Mouse (Mus musculus) intestine, embryonic 15.5 days (tissue): ENCODE results near the gene Cmtm7. TPM values are rescaled to one million over a fixed set of nuclear protein-coding genes. Genes with fewer than 3 reads are reported as not detected.

ENCODE experiments used
- ATAC-seq: fragments of 200-750 bp; cut with Nextera tagmentation; 2 replicates; pipeline ENCODE4 v1.8.0; 2017; ENCODE audit warnings: moderate TSS enrichment, moderate library complexity
- H3K27ac ChIP-seq: fragments of 300-500 bp; sonication (generic); 2 replicates; pipeline ENCODE4 v1.5.1; 2015; ENCODE audit warnings: mild to moderate bottlenecking, inconsistent platforms
- H3K27me3 ChIP-seq: fragments of 300-500 bp; sonication (generic); replicated peaks from 2 replicates; pipeline ENCODE4 v1.6.1; 2015; ENCODE audit warnings: inconsistent platforms
- H3K36me3 ChIP-seq: fragments of 300-500 bp; sonication (generic); 2 replicates; pipeline ENCODE4 v1.6.1; 2015; ENCODE audit warnings: inconsistent platforms
- H3K4me1 ChIP-seq: fragments of 300-500 bp; sonication (generic); replicated peaks from 2 replicates; pipeline ENCODE4 v1.6.1; 2015; ENCODE audit warnings: inconsistent platforms
- H3K4me2 ChIP-seq: fragments of 300-500 bp; sonication (generic); replicated peaks from 2 replicates; pipeline ENCODE4 v1.6.1; 2015; ENCODE audit warnings: mild to moderate bottlenecking, inconsistent platforms
- H3K4me3 ChIP-seq: fragments of 300-500 bp; sonication (generic); replicated peaks from 2 replicates; pipeline ENCODE4 v1.5.1; 2015; ENCODE audit warnings: inconsistent platforms
- H3K9ac ChIP-seq: fragments of 300-500 bp; sonication (generic); 2 replicates; pipeline ENCODE4 v1.6.1; 2015; ENCODE audit warnings: inconsistent platforms
- H3K9me3 ChIP-seq: fragments of 300-500 bp; sonication (generic); 2 replicates; pipeline ENCODE4 v1.6.1; 2016; ENCODE audit warnings: inconsistent platforms
- WGBS: fragments of 180-500 bp; shearing (Covaris S2); methylation state at CpG from one replicate; pipeline ENCODE4 v1.1.7; 2015; 5-methylcytosine and 5-hydroxymethylcytosine counted together
- polyA plus RNA-seq: library from polyadenylated mRNA; unstranded; fragments of >200 nt; fragmentation: Nextera tagmentation; extraction: Ambion mirVana; gene quantifications from 2 replicates; pipeline ENCODE4 v1.2.1, GENCODE M21; 2015

The Cmtm7 gene
- 89.8 and 100 TPM in 2 replicates for polyA plus RNA-seq

DNA sequence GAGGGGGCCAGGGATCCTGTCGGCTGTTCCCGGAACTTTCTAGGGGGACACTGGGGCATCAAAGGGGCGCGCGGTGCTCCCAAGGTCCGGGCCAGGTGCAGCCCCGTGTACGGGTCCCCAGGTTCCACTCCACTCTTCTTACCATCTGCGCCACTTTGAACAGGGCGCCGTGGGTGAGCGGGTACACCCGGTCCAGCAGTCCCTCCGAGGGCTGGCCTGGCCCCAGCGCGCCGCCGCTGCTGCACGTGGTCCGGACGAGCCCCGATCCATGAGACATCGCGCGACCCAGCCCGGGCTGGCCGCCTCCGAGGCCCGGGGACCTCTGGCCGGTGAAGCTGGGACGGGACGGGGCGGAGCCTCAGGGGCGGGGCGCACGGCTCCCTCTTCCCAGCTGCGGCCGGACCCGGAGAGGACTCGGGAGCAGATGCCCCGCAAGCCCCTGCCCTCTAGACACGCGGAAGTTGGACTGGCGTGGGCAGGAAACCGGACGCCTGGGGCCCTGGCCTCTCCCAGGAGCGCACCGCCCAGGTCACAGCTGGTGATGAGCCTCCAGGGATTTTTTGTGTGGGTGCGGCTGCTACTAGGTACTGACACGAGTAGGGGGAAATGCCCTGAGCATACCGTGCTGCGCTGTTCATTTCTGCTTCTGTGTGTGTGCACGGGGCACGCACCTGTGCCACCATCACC is at the start of gene Cmtm7:
Gene Cmtm7 (minus strand): TSS at position 331 of the 687 bp plus-strand sequence.
- Histone ChIP-seq H3K9me3 (no peaks in the 10 kb centered on the region), H3K27me3 (no peaks in the 10 kb centered on the region), H3K4me1 (peaks cover 11% of the 10 kb centered on the region), H3K36me3 (no peaks in the 10 kb centered on the region), H3K9ac (peak within 1 kb of the TSS; percentile 80), H3K4me2 (peak within 1 kb of the TSS; percentile 95), H3K4me3 (peak within 1 kb of the TSS; percentile 62), H3K27ac (peak within 1 kb of the TSS; percentile 83)
- ATAC-seq = peak; percentile 94
- WGBS = 1% methylated on average over 54 of the region's 54 CpGs

DNA sequence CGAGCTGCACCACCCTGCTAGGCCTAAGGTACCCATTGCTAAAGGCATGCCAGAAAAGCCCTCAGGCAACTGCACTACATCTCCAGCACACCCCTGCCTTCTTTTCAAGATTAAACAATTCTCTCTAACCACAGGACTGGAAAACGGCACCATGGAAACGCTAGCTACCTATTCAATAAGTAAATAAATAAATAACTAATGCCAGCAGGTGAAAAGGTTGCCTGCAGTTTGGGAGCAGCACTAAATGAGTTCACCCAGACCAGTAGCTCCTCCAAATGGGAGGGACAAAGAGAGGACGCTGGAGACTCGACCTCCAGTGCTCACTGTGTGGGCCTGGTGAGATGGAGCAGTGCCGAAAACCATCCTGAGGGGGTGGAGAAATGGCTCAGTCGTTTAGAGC is 48.7 kb upstream of the Cmtm7 start:
- Histone ChIP-seq H3K4me3 (no peak overlapping the region), H3K27ac (no peak overlapping the region), H3K9ac (no peak overlapping the region), H3K9me3 (no peaks in the 10 kb centered on the region), H3K4me2 (no peak overlapping the region), H3K27me3 (no peaks in the 10 kb centered on the region), H3K4me1 (0 out of 2 replicates have a peak, but pooled peaks cover 5% of the 10 kb centered on the region), H3K36me3 (no peaks in the 10 kb centered on the region)
- no peak for ATAC-seq
- WGBS = 52% methylated on average over 7 of the region's 7 CpGs

DNA sequence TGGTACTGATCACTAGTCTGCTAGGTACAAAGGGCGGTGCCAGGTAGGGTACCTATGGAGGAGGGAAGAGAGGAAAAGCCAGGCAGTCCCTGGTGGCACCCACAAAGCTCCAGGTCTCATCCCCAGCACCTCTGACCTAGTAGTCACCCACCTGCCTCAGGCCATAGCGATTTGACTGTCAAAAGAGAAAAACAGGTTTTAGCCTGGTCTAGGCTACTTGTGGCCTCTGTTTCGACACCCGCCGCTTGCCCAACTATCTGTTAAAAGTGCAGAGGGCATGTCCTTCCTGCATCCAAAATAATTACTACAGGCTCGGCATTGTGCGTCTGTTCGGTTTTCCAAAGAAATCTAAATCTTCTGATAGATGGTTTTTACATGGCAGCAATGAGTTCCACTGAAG is 48.0 kb upstream of the Cmtm7 start:
- Histone ChIP-seq H3K4me1 (0 out of 2 replicates have a peak, but pooled peaks cover 5% of the 10 kb centered on the region), H3K27ac (no peak overlapping the region), H3K9me3 (no peaks in the 10 kb centered on the region), H3K27me3 (no peaks in the 10 kb centered on the region), H3K36me3 (no peaks in the 10 kb centered on the region), H3K4me2 (no peak overlapping the region), H3K9ac (no peak overlapping the region), H3K4me3 (no peak overlapping the region)
- 92% methylated on average over 8 of the region's 8 CpGs for WGBS
- ATAC-seq = no peak

DNA sequence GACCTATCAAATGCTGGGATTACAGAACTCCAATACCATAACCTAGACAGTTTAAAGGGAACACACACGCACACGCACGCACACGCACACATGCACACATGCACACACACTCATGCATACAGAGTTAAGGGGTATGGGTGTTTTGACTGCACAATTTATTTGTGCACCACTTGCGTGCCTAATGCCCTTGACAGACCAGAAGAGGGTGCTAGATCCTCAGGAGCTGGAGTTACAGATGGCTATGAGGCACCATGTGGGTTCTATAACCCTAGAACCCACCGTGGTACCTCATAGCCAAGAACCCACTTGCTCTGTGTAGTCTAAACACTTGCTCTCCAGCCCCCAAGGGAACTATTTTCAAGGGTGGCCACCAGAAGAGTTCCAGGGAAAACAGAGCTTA is 46.7 kb upstream of the Cmtm7 start:
- Histone ChIP-seq H3K9ac (no peak overlapping the region), H3K4me1 (0 out of 2 replicates have a peak, but pooled peaks cover 5% of the 10 kb centered on the region), H3K27me3 (no peaks in the 10 kb centered on the region), H3K4me2 (no peak overlapping the region), H3K4me3 (no peak overlapping the region), H3K27ac (no peak overlapping the region), H3K9me3 (no peaks in the 10 kb centered on the region), H3K36me3 (no peaks in the 10 kb centered on the region)
- WGBS = 97% methylated on average over 6 of the region's 6 CpGs
- ATAC-seq = no peak

DNA sequence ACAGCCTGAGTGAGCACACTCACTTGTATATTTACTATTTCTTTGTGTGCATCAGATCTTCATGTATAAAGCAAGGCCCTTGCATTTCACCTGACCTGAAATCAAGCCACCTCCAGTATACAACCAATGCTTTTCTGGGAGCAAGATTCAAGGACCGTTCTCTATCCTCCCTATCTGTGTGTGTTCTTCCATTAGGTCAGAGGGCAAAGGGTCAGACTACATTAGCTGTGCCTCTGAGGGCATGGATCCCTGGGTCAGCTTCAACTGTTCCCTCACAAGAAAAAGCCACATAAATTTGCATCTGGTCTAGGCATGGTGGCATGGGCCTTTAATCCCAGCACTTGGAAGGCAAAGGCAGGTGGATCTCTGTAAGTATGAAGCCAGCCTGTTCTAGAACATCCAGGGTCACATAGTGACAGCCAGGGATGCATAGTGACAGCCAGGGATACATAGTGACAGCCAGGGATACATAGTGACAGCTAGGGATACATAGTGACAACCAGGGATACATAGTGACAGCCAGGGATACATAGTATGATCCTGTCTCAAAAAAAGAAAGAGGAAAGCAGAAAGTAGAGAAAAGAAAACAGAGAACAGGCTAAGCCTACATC is 45.7 kb upstream of the Cmtm7 start:
- Histone ChIP-seq H3K4me3 (no peak overlapping the region), H3K9ac (no peak overlapping the region), H3K36me3 (no peaks in the 10 kb centered on the region), H3K4me1 (peaks cover 6% of the 10 kb centered on the region; the same call in 1 of the 2 replicates), H3K27ac (no peak overlapping the region), H3K4me2 (no peak overlapping the region), H3K9me3 (no peaks in the 10 kb centered on the region), H3K27me3 (no peaks in the 10 kb centered on the region)
- 50% methylated on average over 1 of the region's 1 CpGs for WGBS
- ATAC-seq = no peak

DNA sequence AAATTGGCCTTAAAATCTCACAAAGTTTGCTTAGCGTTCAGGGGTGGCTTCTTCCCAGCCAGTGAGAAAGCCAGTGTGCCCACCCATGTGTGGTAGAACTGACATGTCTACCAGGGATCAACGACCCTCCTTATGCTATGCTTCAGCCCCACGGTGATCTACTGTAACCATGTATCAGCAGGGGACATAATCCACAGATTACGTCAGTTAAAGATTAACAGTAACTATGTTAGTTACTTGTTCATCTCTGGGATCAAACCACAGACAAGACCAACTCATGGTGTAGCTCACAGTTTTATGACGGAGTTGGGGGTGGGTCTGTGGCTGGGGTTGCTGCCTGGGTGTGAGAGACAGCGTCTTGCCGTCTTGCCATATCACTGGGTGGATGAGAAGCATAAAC is 42.5 kb upstream of the Cmtm7 start:
- Histone ChIP-seq H3K4me2 (no peak overlapping the region), H3K9me3 (no peaks in the 10 kb centered on the region), H3K27ac (no peak overlapping the region), H3K9ac (no peak overlapping the region), H3K4me1 (peaks cover 3% of the 10 kb centered on the region; the same call in 1 of the 2 replicates), H3K27me3 (no peaks in the 10 kb centered on the region), H3K36me3 (no peaks in the 10 kb centered on the region), H3K4me3 (no peak overlapping the region)
- WGBS = 75% methylated on average over 7 of the region's 7 CpGs
- peak; percentile 36 for ATAC-seq

DNA sequence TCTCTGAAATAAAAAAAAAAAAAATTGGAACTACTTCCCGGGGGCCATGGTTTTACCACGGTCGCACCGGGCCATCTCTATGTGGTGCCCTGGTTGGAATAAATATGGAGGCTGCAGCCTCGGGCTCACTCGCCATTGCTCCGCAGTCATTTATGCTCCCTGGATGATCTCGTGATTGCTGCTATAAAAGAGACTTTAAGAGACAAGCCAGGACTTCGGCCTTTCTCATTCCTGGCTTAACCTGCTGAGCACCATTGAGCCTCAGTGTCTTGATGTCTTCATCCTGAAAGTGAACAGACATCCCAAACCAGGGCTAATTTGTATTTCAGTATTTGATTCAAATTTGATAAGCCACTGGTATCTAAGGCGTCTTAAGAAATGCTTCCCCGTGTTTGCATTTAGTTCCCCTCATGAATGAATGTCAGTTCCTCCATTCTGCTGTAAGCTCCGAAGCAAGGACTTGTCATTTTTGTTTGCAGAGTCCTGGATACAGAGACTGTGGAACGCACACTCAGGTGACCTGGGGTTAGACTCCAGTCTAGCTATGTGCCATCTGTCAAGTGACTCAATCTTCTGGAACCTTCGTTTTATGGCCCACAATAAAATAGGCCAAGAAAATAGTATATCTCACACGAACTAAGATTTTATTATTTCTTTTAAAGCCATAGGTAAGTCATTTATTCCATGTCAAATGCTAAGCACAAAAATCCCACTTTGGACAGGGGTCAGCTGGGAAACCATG is 40.1 kb upstream of the Cmtm7 start:
- 0 out of 2 replicates have a peak overlapping the region, but pooled peaks have one; percentile 27 for H3K4me2 ChIP-seq
- no peaks in the 10 kb centered on the region for H3K36me3 ChIP-seq
- no peak overlapping the region for H3K4me3 ChIP-seq
- no peaks in the 10 kb centered on the region for H3K9me3 ChIP-seq
- ATAC-seq = peak; percentile 85
- 62% methylated on average over 15 of the region's 15 CpGs for WGBS
- peaks cover 3% of the 10 kb centered on the region; the same call in 1 of the 2 replicates for H3K4me1 ChIP-seq
- no peak overlapping the region for H3K9ac ChIP-seq
- H3K27ac ChIP-seq = peak overlapping the region; percentile 54; the same call in 1 of the 2 replicates
- H3K27me3 ChIP-seq = no peaks in the 10 kb centered on the region

DNA sequence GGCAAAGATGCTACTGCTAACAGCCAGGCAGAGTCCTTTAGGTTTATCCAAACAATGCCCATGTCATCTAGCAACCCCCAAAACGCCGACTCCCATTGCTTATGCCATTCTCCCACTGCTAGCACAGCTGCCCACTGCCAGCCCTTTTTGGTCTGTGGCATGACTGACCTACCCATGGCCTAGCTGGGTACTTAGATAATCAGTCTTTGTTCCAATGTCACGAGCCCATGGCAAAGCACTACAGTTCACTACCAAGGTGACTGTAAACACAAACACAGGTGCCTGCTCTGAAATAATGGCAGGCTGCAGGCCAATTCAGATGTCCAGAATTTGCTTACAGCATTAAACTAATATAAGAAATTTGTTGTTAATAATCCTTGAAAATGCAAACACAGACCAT is 37.3 kb upstream of the Cmtm7 start:
- H3K27me3 ChIP-seq = no peaks in the 10 kb centered on the region
- H3K36me3 ChIP-seq = no peaks in the 10 kb centered on the region
- no peak overlapping the region for H3K4me3 ChIP-seq
- H3K27ac ChIP-seq = no peak overlapping the region
- ATAC-seq = no peak
- 75% methylated on average over 3 of the region's 3 CpGs for WGBS
- H3K9me3 ChIP-seq = no peaks in the 10 kb centered on the region
- H3K4me1 ChIP-seq = peaks cover 3% of the 10 kb centered on the region; the same call in 1 of the 2 replicates
- H3K9ac ChIP-seq = no peak overlapping the region
- H3K4me2 ChIP-seq = no peak overlapping the region

DNA sequence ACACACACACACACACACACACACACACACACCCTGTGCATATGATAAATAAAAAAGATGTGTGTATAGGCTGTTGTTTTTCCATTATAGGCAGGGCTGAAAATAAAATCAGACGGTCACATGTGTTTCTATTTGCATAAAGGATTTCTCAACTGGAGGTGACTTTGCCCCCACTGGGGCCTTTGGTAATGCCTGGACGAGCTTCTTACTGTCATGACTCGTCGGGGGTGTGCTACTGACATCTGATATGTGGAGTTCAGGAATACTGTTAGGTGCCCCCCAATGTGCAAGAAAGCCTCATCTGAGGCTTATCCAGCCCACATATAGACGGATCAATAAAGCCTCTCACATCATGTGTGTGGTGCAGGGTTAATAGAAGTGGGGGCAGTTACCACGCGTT is 35.4 kb upstream of the Cmtm7 start:
- peak; percentile 39; the same call in 1 of the 2 replicates for ATAC-seq
- H3K27me3 ChIP-seq = no peaks in the 10 kb centered on the region
- H3K4me3 ChIP-seq = no peak overlapping the region
- no peak overlapping the region for H3K4me2 ChIP-seq
- no peaks in the 10 kb centered on the region for H3K9me3 ChIP-seq
- H3K36me3 ChIP-seq = no peaks in the 10 kb centered on the region
- no peak overlapping the region for H3K27ac ChIP-seq
- no peak overlapping the region for H3K9ac ChIP-seq
- no peaks in the 10 kb centered on the region for H3K4me1 ChIP-seq
- WGBS = 69% methylated on average over 7 of the region's 7 CpGs

DNA sequence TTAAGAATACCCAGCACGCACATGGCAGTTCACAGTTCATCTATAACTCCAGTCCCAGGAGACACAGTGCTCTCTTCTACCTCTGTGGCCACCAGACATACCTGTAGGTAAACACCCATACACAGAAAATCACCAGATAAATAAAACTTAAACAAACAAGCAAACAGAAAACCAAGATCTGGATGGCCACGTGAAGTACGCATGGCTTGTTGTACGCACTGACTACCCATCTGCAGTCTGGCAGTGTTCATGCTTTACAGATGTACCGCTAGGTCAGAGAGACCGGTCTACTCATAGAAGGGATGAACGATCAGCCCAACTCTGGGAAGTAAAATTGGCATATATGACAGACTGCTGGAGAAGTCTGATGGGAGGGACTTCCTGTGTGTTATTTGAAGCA is 34.5 kb upstream of the Cmtm7 start:
- no peak overlapping the region for H3K9ac ChIP-seq
- peaks cover 5% of the 10 kb centered on the region for H3K4me1 ChIP-seq
- H3K9me3 ChIP-seq = no peaks in the 10 kb centered on the region
- H3K27ac ChIP-seq = no peak overlapping the region
- H3K27me3 ChIP-seq = no peaks in the 10 kb centered on the region
- H3K4me2 ChIP-seq = no peak overlapping the region
- no peaks in the 10 kb centered on the region for H3K36me3 ChIP-seq
- H3K4me3 ChIP-seq = no peak overlapping the region
- no peak for ATAC-seq
- WGBS = 93% methylated on average over 7 of the region's 7 CpGs

DNA sequence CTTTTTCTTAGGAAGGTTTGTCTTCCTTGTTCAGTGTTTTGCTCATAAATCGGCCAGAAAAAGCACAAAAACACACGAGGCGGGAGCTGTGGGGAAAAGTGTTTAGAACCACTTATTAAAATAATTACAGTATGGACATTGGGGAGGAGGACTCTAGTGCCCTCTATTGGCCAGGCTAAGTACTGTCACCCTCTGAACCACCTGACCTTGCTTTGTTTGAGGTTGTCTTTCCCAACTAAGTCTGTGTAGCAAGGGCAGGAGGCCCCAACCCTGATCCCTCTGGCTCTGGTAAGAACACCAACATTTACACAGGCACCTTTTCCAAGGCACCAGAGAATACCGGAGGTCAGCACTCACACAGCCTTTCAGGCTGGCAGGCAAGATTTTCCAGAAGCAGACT is 33.7 kb upstream of the Cmtm7 start:
- Histone ChIP-seq H3K27ac (no peak overlapping the region; the same call in 1 of the 2 replicates), H3K4me3 (no peak overlapping the region), H3K4me1 (peaks cover 9% of the 10 kb centered on the region), H3K36me3 (no peaks in the 10 kb centered on the region), H3K9me3 (no peaks in the 10 kb centered on the region), H3K4me2 (no peak overlapping the region), H3K27me3 (no peaks in the 10 kb centered on the region), H3K9ac (no peak overlapping the region)
- ATAC-seq = peak; percentile 50; the same call in 1 of the 2 replicates
- WGBS = 58% methylated on average over 4 of the region's 4 CpGs

DNA sequence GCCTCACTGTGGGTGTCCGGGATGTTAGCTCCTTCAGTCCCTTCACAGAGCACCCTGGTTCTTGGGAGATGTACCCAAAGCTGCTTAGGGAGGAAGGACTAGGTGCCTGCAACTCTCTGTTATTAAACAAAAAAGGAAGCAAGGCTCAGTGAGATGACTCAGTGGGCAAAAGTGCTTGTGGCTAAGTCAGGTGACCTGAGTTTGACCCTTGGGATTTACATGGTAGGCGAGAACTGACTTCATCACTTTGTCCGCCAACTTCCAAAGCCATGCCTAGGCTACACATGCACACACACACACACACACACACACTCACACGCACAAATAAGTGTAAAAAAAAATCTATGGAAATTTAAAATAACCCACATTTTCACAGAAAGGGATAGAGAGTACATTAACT is 30.3 kb upstream of the Cmtm7 start:
- H3K36me3 ChIP-seq = no peaks in the 10 kb centered on the region
- no peaks in the 10 kb centered on the region for H3K27me3 ChIP-seq
- 80% methylated on average over 4 of the region's 4 CpGs for WGBS
- H3K4me3 ChIP-seq = no peak overlapping the region
- H3K4me1 ChIP-seq = peaks cover 11% of the 10 kb centered on the region
- H3K4me2 ChIP-seq = no peak overlapping the region
- no peak overlapping the region for H3K27ac ChIP-seq
- H3K9me3 ChIP-seq = no peaks in the 10 kb centered on the region
- no peak overlapping the region for H3K9ac ChIP-seq
- ATAC-seq = no peak
